Mouse (Mus musculus) forebrain, embryonic 14.5 days (tissue): ENCODE measurements around the gene Clstn3. TPM values are rescaled to one million over a fixed set of nuclear protein-coding genes. Genes with fewer than 3 reads are reported as not detected.

ENCODE experiments used
- ATAC-seq: fragments of 200-750 bp; cut with Nextera tagmentation; 2 replicates; pipeline ENCODE4 v1.8.0; 2017; ENCODE audit warnings: mild to moderate bottlenecking, moderate library complexity
- DNase-seq: peaks from one replicate; pipeline ENCODE4 v3.0.0-alpha.2; 2015; ENCODE audit warnings: low spot score
- H3K27ac ChIP-seq: fragments of 300-500 bp; sonication (generic); 2 replicates; pipeline ENCODE4 v1.5.1; 2014; ENCODE audit warnings: low read depth, mild to moderate bottlenecking, control low read depth, low read length, moderate library complexity
- H3K27me3 ChIP-seq: fragments of 300-500 bp; sonication (generic); replicated peaks from 2 replicates; pipeline ENCODE4 v1.6.1; 2014; ENCODE audit warnings: low read length, control low read depth, mixed read lengths; ENCODE audit not compliant: control insufficient read depth, insufficient read depth
- H3K36me3 ChIP-seq: fragments of 300-500 bp; sonication (generic); 2 replicates; pipeline ENCODE4 v1.6.1; 2014; ENCODE audit warnings: low read length, control low read depth; ENCODE audit not compliant: control insufficient read depth, insufficient read depth
- H3K4me1 ChIP-seq: fragments of 300-500 bp; sonication (generic); 2 replicates; pipeline ENCODE4 v1.6.1; 2014; ENCODE audit warnings: antibody characterized with exemption, low read length, control low read depth; ENCODE audit not compliant: control insufficient read depth, insufficient read depth
- H3K4me2 ChIP-seq: fragments of 300-500 bp; sonication (generic); 2 replicates; pipeline ENCODE4 v1.6.1; 2014; ENCODE audit warnings: mild to moderate bottlenecking, control low read depth, low read length
- H3K4me3 ChIP-seq: fragments of 300-500 bp; sonication (generic); 2 replicates; pipeline ENCODE4 v1.5.1; 2014; ENCODE audit warnings: low read depth, low read length, control low read depth
- H3K9ac ChIP-seq: fragments of 300-500 bp; sonication (generic); 2 replicates; pipeline ENCODE4 v1.6.1; 2014; ENCODE audit warnings: mild to moderate bottlenecking, low read length, control low read depth, moderate library complexity
- H3K9me3 ChIP-seq: fragments of 300-500 bp; sonication (generic); replicated peaks from 2 replicates; pipeline ENCODE4 v1.6.1; 2016; ENCODE audit warnings: low read length, control low read depth, mixed read lengths; ENCODE audit not compliant: control insufficient read depth
- WGBS: fragments of 180-500 bp; shearing (Covaris S2); extraction: QIAGEN DNeasy Blood & Tissue Kit; methylation state at CpG from one replicate; pipeline ENCODE4 v1.1.7; 2014; 5-methylcytosine and 5-hydroxymethylcytosine counted together
- polyA plus RNA-seq: library from polyadenylated mRNA; unstranded; fragments of >200 nt; fragmentation: Nextera tagmentation; extraction: Ambion mirVana; gene quantifications from 2 replicates; pipeline ENCODE4 v1.2.1, GENCODE M21; 2014

Gene Clstn3
- polyA plus RNA-seq, 1 experiment from 2014 or later, result 34.1 TPM

DNA sequence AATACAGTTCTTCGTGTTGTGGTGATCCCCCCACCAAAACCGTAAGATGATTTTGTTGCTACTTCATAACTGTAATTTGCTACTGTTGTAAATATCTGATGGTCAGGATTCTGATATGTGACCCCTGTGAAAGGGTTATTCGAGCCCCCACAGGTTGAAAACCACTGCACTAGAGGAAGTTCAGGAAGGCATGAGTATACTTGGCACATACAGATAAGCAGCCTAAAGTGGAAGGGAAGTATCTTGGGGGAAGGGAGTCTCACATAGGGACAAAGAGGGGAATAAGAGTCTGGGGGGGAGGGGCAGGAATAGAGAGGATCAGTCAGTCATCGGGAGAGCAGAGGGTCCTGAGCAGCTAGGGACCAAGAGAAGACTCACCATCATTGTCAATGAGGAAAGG lies 5.2 kb downstream of the Clstn3 start:
- peaks cover 8% of the 10 kb centered on the region; the same call in 1 of the 2 replicates for H3K36me3 ChIP-seq
- H3K27me3 ChIP-seq, result no peaks in the 10 kb centered on the region
- no peak overlapping the region for H3K27ac ChIP-seq
- DNase-seq (no peak), ATAC-seq (no peak)
- H3K4me3 ChIP-seq, result no peak overlapping the region
- no peak overlapping the region for H3K9ac ChIP-seq
- H3K9me3 ChIP-seq, result no peaks in the 10 kb centered on the region
- H3K4me2 ChIP-seq, result no peak overlapping the region
- WGBS, result 87% methylated on average over 4 of the region's 4 CpGs
- no peaks in the 10 kb centered on the region for H3K4me1 ChIP-seq

DNA sequence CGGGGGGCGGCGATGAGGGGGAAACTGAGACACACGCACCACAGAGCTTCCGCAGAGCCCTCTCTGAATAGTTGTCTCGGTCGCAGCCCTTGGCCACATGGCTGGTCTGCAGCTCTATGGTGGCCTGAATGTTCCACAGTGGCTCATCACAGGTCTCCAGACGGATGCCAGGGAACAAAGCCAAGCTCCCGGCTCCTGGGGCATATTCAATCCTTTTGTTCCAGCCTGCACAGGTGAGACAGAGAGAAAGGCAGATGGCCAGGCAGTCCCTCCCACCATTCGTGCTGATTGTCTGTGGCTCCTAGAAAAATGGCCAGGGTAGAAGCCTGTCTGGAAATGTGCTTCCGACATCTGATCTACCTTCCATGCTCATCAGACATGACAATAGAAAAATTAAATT lies 6.1 kb downstream of the Clstn3 start:
- Histone ChIP-seq H3K27me3 (no peaks in the 10 kb centered on the region), H3K9me3 (no peaks in the 10 kb centered on the region), H3K9ac (no peak overlapping the region), H3K4me2 (no peak overlapping the region), H3K36me3 (peaks cover 8% of the 10 kb centered on the region; the same call in 1 of the 2 replicates), H3K4me3 (no peak overlapping the region), H3K4me1 (no peaks in the 10 kb centered on the region), H3K27ac (no peak overlapping the region)
- ATAC-seq (no peak), DNase-seq (no peak)
- 90% methylated on average over 11 of the region's 11 CpGs for WGBS

DNA sequence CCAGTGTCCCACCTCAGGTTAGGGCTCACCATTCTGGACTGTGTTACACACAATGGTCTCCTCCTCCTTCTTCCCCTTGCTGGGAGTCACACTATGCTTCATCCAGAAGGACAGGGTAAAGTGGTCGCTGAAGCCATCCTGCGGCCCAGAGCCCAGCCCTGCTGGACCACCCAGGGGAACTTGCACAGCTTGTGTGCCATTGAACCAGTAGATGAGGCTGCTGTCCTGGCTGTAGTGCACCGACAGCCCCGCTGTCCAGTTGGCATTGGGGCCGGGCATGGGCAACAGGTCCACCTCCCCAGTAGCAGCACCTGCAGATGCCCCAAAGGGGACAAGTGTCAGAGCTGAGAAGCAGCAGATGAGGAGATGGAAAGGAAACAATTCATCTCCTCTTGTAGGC lies 6.8 kb downstream of the Clstn3 start:
- Histone ChIP-seq H3K9ac (no peak overlapping the region), H3K4me2 (no peak overlapping the region), H3K36me3 (peaks cover 8% of the 10 kb centered on the region; the same call in 1 of the 2 replicates), H3K27me3 (no peaks in the 10 kb centered on the region), H3K9me3 (no peaks in the 10 kb centered on the region), H3K27ac (no peak overlapping the region), H3K4me1 (no peaks in the 10 kb centered on the region), H3K4me3 (no peak overlapping the region)
- 90% methylated on average over 5 of the region's 5 CpGs for WGBS
- DNase-seq, result no peak
- no peak for ATAC-seq

DNA sequence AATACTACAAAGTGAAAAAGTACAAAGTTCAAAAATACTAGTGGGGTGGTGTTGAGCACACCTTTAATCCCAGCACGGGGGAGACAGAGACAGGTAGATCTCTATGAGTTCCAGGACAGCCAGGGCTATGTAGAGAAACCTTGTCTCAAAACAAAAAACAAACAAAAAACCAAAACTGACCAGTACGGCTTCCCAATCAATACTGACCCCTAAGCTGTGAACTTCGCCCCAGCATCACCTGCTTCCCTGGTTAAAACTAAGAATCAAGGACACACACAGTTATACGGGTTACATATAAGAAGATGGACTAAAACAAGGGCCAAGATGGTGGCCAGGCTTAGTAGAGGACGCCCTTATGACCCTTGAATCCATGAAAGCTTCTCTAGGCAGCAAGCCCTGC lies 8.4 kb downstream of the Clstn3 start:
- Histone ChIP-seq H3K27me3 (no peaks in the 10 kb centered on the region), H3K36me3 (peaks cover 8% of the 10 kb centered on the region; the same call in 1 of the 2 replicates), H3K9ac (no peak overlapping the region), H3K4me2 (no peak overlapping the region), H3K4me1 (no peaks in the 10 kb centered on the region), H3K4me3 (no peak overlapping the region), H3K9me3 (no peaks in the 10 kb centered on the region), H3K27ac (no peak overlapping the region)
- no peak for ATAC-seq
- no peak for DNase-seq
- WGBS, result 91% methylated on average over 5 of the region's 5 CpGs

GRCm38 (mm10) chr6:124453756-124454155 lies 10.8 kb downstream of the Clstn3 start:
- H3K4me1 ChIP-seq, result no peaks in the 10 kb centered on the region
- H3K9ac ChIP-seq, result no peak overlapping the region
- no peak overlapping the region for H3K4me2 ChIP-seq
- 52% methylated on average over 4 of the region's 4 CpGs for WGBS
- no peaks in the 10 kb centered on the region for H3K27me3 ChIP-seq
- no peak overlapping the region for H3K27ac ChIP-seq
- H3K36me3 ChIP-seq, result peaks cover 13% of the 10 kb centered on the region; the same call in 1 of the 2 replicates
- ATAC-seq (no peak; the same call in 1 of the 2 replicates), DNase-seq (no peak)
- H3K4me3 ChIP-seq, result no peak overlapping the region
- no peaks in the 10 kb centered on the region for H3K9me3 ChIP-seq

GRCm38 (mm10) chr6:124451995-124452394 lies 12.6 kb downstream of the Clstn3 start:
- Histone ChIP-seq H3K27me3 (no peaks in the 10 kb centered on the region), H3K9me3 (no peaks in the 10 kb centered on the region), H3K9ac (no peak overlapping the region), H3K36me3 (peaks cover 14% of the 10 kb centered on the region; the same call in 1 of the 2 replicates), H3K4me3 (no peak overlapping the region), H3K27ac (no peak overlapping the region), H3K4me2 (no peak overlapping the region), H3K4me1 (no peaks in the 10 kb centered on the region)
- DNase-seq (no peak), ATAC-seq (no peak)
- 71% methylated on average over 3 of the region's 3 CpGs for WGBS

- ATAC-seq (no peak), DNase-seq (no peak)
- 88% methylated on average over 18 of the region's 18 CpGs for WGBS
- Histone ChIP-seq H3K9me3 (no peaks in the 10 kb centered on the region), H3K9ac (no peak overlapping the region), H3K27me3 (no peaks in the 10 kb centered on the region), H3K4me2 (no peak overlapping the region), H3K4me1 (no peaks in the 10 kb centered on the region), H3K4me3 (no peak overlapping the region), H3K36me3 (peaks cover 14% of the 10 kb centered on the region; the same call in 1 of the 2 replicates), H3K27ac (no peak overlapping the region)
Measured at GRCm38 (mm10) chr6:124449668-124450383, 14.8 kb downstream of the Clstn3 start.

DNA sequence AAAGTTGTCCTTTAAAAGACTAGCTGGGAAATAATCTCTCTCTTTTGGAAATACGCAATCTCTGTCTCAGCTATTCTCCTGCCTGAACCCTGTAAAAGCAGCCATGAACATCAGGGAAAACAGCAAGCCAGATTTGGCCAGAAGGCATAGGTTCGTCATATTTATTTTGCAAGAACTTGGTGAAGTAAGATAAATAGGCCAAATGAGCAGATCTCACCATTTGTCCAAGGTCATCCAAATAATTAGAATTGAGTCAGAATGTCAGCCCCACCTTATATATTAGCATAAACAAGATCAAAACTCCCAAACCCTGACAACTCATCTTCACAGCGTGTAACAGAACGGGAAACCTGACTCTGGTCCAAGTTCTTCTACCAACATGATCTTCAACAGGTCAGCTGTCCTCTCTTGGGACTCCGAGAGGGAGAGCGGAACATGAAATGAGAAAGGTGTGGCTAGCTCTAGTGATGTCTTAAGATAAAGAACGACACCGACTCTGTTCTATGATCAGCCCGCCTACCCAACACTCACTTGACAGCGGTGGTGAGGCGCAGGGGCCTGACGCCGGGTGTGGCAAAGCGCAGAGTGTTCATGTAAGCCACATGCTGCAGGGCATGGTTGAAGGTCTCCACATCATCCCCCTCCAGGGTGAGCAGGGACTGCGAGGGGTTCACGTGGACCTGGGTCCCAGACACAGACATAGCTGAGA lies 15.5 kb downstream of the Clstn3 start:
- no peak overlapping the region for H3K4me3 ChIP-seq
- WGBS, result 95% methylated on average over 16 of the region's 16 CpGs
- no peak for ATAC-seq
- no peak overlapping the region for H3K9ac ChIP-seq
- no peaks in the 10 kb centered on the region for H3K27me3 ChIP-seq
- H3K4me1 ChIP-seq, result no peaks in the 10 kb centered on the region
- DNase-seq, result no peak
- no peak overlapping the region for H3K4me2 ChIP-seq
- H3K27ac ChIP-seq, result no peak overlapping the region
- H3K36me3 ChIP-seq, result peaks cover 14% of the 10 kb centered on the region; the same call in 1 of the 2 replicates
- no peaks in the 10 kb centered on the region for H3K9me3 ChIP-seq
